ENCODE assay signal across 8 mouse cellular contexts in genomic region chr1:155812581-155813499, GRCm38 (mm10). TPM values are rescaled to one million over a fixed set of nuclear protein-coding genes. Genes with fewer than 3 reads are reported as not detected.
DNase-seq lines count a peak whose midpoint lies in the region; ATAC-seq and TF ChIP-seq lines count a peak whose summit lies in the region.

TSS of gene Qsox1 (minus strand) at chr1:155812889.

- no peaks in the 10 kb centered on the region for H3K9me3 ChIP-seq in forebrain, embryonic 15.5 days

- TF ChIP-seq POLR2A in lung, adult 2 months (IDR thresholded peaks at IDR 0.05; ENCODE audit: borderline replicate concordance, extremely low read depth, low read depth, low read length) = peak; percentile 91

- H3K9ac ChIP-seq in forebrain, embryonic 15.5 days (replicated peaks) = peak within 1 kb of the TSS; percentile 68

- H3K4me3 ChIP-seq in forebrain, embryonic 15.5 days = peak within 1 kb of the TSS; percentile 80
- H3K4me3 ChIP-seq in lung, adult 2 months (replicated peaks; ENCODE audit: extremely low read depth, low read depth, low read length) = peak within 1 kb of the TSS; percentile 99

- peak; percentile 97 for ATAC-seq in forebrain, embryonic 15.5 days (replicated peaks)
- peak; percentile 86 for ATAC-seq in neutrophil, adult 5-6 weeks (ENCODE audit: extremely low read depth, insufficient number of reproducible peaks, low FRiP score, poor library complexity, severe bottlenecking)

- H3K4me2 ChIP-seq in forebrain, embryonic 15.5 days (replicated peaks) = peak within 1 kb of the TSS; percentile 66

- H3K36me3 ChIP-seq in forebrain, embryonic 15.5 days = no peaks in the 10 kb centered on the region

- 1% methylated on average over 67 of the region's 67 CpGs for WGBS in forebrain, embryonic 15.5 days
- under 1% methylated on average over 67 of the region's 67 CpGs for WGBS in lung, adult 2 months

- intact Hi-C loops in heart, postnatal 25 days (cut with DNase I) = loop anchor here (5.0 kb wide), 1 partner anchor 154 kb away; no protein-coding TSS in a partner anchor

- H3K27ac ChIP-seq in forebrain, embryonic 15.5 days (replicated peaks) = 0 out of 2 replicates have a peak within 1 kb of the TSS, but pooled peaks have one; percentile 14

- peaks cover 17% of the 10 kb centered on the region for H3K4me1 ChIP-seq in forebrain, embryonic 15.5 days
- H3K4me1 ChIP-seq in lung, adult 2 months (ENCODE audit: control insufficient read depth, insufficient read depth, low read length) = peaks cover 12% of the 10 kb centered on the region; the same call in 1 of the 2 replicates

- TF ChIP-seq CTCF in lung, adult 2 months (IDR thresholded peaks at IDR 0.05; ENCODE audit: insufficient read depth, low read length) = no peak

- H3K27me3 ChIP-seq in forebrain, embryonic 15.5 days = no peaks in the 10 kb centered on the region

- peak; percentile 92 for DNase-seq in ES-CJ7 (ENCODE audit: low read depth, low spot score)
- DNase-seq in cerebellum, adult 11 months = peak; percentile 74
- DNase-seq in heart, postnatal 25 days (ENCODE audit: low spot score) = peak; percentile 77
- DNase-seq in layer of hippocampus, adult 18-20 months (ENCODE audit: low spot score in 2 of 2) = peak; percentile 70 to 84
- DNase-seq in lung, adult 2 months = peak; percentile 87
- DNase-seq in thymus, adult 18-20 months = peak; percentile 71 to 74

RNA-seq across cellular contexts. Expression of gene Qsox1, which starts in this region (rescaled TPM):
- polyA plus RNA-seq in forebrain, embryonic 15.5 days (2015; fragmentation: Nextera tagmentation; extraction: Ambion mirVana) = 19.8 and 21.9 TPM in 2 replicates
- total RNA-seq in heart, postnatal 25 days (2021) = 10 to 100 TPM; 35.3 to 41.5 TPM
- total RNA-seq in layer of hippocampus, adult 18-20 months (2021) = 10 to 100 TPM; 29.3 to 29.6 TPM
- polyA plus RNA-seq in lung, adult 2 months (2012; rRNA removed) = 170 and 171 TPM in 2 replicates
- 20.0 and 21.1 TPM in 2 replicates for total RNA-seq in neutrophil, adult 5-6 weeks (2017)

Comparison
In these comparisons a context has a peak if more than half of its experiments do, and no peak if none do; other contexts are left out.
1. Peak in every context shown above with its lines: DNase-seq, ATAC-seq, H3K4me3 ChIP-seq and H3K27ac ChIP-seq.